ENCODE assay signal across 49 mouse cellular contexts in the genomic region with DNA sequence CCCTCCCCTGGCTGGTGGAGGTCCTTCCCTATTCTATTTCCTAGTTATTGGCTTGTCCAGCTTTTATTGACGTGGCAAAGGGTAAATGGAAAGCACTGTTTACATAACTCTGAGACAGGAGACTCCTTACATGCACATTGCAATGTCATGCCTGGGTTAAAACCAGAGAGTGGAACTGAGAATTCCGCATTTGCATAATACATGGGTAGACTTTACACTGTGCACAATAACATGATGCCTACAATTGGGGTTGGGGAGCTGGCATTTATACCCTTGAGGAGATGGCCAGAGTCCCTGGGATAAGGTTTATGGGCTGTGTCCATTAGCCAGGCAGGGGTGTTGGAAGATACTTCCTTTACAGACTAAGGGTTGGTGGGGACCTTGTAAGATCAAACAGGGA. TPM values are rescaled to one million over a fixed set of nuclear protein-coding genes. Genes with fewer than 3 reads are reported as not detected.
"Had no signal": no experiment of that assay in that cellular context is flagged by ENCODE, and none has a peak within 500 bp of the region (broad histone marks: within the 10 kb centered on the region; RNA-seq: fewer than 3 reads in every experiment).

No protein-coding gene starts in this region.

- H3K27me3 ChIP-seq: heart, embryonic 12.5 days; heart, embryonic 13.5 days; heart, embryonic 15.5 days; hindbrain, embryonic 12.5 days; hindbrain, embryonic 13.5 days; hindbrain, embryonic 15.5 days; intestine, embryonic 15.5 days; kidney, embryonic 15.5 days had no signal

- H3K36me3 ChIP-seq: heart, embryonic 12.5 days; heart, embryonic 13.5 days; heart, embryonic 15.5 days; hindbrain, embryonic 10.5 days; hindbrain, embryonic 12.5 days; hindbrain, embryonic 13.5 days; hindbrain, embryonic 15.5 days; intestine, embryonic 15.5 days; kidney, embryonic 15.5 days had no signal

- DNase-seq: heart, postnatal 10 days; heart, postnatal 14 days; heart, postnatal 36 days; heart, postnatal 4 days; kidney, adult 11 months; kidney, adult 18-20 months; kidney, adult 2 months; kidney, adult 8-10 months; kidney, adult 9 months; kidney, postnatal 10 days; kidney, postnatal 14 days; kidney, postnatal 36 days; kidney, postnatal 4 days; layer of hippocampus, adult 9-11 months; layer of hippocampus, postnatal 36 days had no signal

- H3K9me3 ChIP-seq: heart, embryonic 12.5 days; heart, embryonic 13.5 days; heart, embryonic 15.5 days; hindbrain, embryonic 10.5 days; hindbrain, embryonic 12.5 days; hindbrain, embryonic 13.5 days; hindbrain, embryonic 15.5 days; intestine, embryonic 15.5 days; kidney, embryonic 15.5 days had no signal

- H3K4me2 ChIP-seq: heart, embryonic 11.5 days; heart, embryonic 12.5 days; heart, embryonic 13.5 days; heart, embryonic 15.5 days; hindbrain, embryonic 12.5 days; hindbrain, embryonic 13.5 days; hindbrain, embryonic 14.5 days; hindbrain, embryonic 15.5 days; intestine, embryonic 15.5 days; kidney, embryonic 15.5 days had no signal

- H3K4me3 ChIP-seq: heart, embryonic 12.5 days; heart, embryonic 13.5 days; heart, embryonic 15.5 days; hindbrain, embryonic 10.5 days; hindbrain, embryonic 12.5 days; hindbrain, embryonic 13.5 days; hindbrain, embryonic 15.5 days; intestine, embryonic 15.5 days; kidney, embryonic 15.5 days; layer of hippocampus, adult 2 months; left cerebral cortex, adult 2 months had no signal

- H3K9ac ChIP-seq: heart, embryonic 12.5 days; heart, embryonic 13.5 days; heart, embryonic 15.5 days; hindbrain, embryonic 12.5 days; hindbrain, embryonic 13.5 days; hindbrain, embryonic 14.5 days; hindbrain, embryonic 15.5 days; intestine, embryonic 15.5 days; kidney, embryonic 15.5 days had no signal

- H3K4me1 ChIP-seq: heart, embryonic 12.5 days; heart, embryonic 13.5 days; heart, embryonic 15.5 days; hindbrain, embryonic 10.5 days; hindbrain, embryonic 12.5 days; hindbrain, embryonic 13.5 days; hindbrain, embryonic 15.5 days; intestine, embryonic 15.5 days; kidney, embryonic 15.5 days had no signal

- H3K27ac ChIP-seq: heart, embryonic 13.5 days; heart, embryonic 15.5 days; hindbrain, embryonic 10.5 days; hindbrain, embryonic 12.5 days; hindbrain, embryonic 13.5 days; hindbrain, embryonic 14.5 days; hindbrain, embryonic 15.5 days; hindbrain, postnatal 0 days; intestine, embryonic 15.5 days; kidney, embryonic 15.5 days; kidney, postnatal 0 days; layer of hippocampus, adult 2 months; left cerebral cortex, adult 2 months had no signal

RNA-seq across cellular contexts. Expression of a gene that starts 32.8 kb away (rescaled TPM):
- total RNA-seq: heart, postnatal 10 days; heart, postnatal 14 days; heart, postnatal 25 days; heart, postnatal 36 days; heart, postnatal 4 days; hematopoietic stem cell, adult 5-6 weeks; hindbrain, postnatal 0 days; layer of hippocampus, adult 18-20 months; layer of hippocampus, adult 2 months; layer of hippocampus, adult 8-10 months; layer of hippocampus, postnatal 10 days; layer of hippocampus, postnatal 14 days; layer of hippocampus, postnatal 25 days; layer of hippocampus, postnatal 36 days; left cerebral cortex, adult 18-20 months; left cerebral cortex, adult 2 months had no signal
- polyA plus RNA-seq: heart, embryonic 11.5 days; heart, embryonic 12.5 days; heart, embryonic 13.5 days; heart, embryonic 14.5 days; heart, embryonic 15.5 days; heart, embryonic 16.5 days; heart, postnatal 0 days; hindbrain, embryonic 10.5 days; hindbrain, embryonic 11.5 days; hindbrain, embryonic 13.5 days; hindbrain, embryonic 14.5 days; hindbrain, embryonic 15.5 days; hindbrain, postnatal 0 days; inflammation-experienced regulatory T-cells, adult 6 months; intestine, embryonic 14.5 days; intestine, embryonic 15.5 days; intestine, embryonic 16.5 days; intestine, postnatal 0 days; kidney, adult 2 months; kidney, embryonic 14.5 days; kidney, embryonic 15.5 days; kidney, embryonic 16.5 days; kidney, postnatal 0 days; large intestine, adult 2 months had no signal
